Mouse (Mus musculus) forebrain, embryonic 11.5 days (tissue): Measurements from ENCODE around the gene Gm45208. TPM values are rescaled to one million over a fixed set of nuclear protein-coding genes. Genes with fewer than 3 reads are reported as not detected.

Experiments
- ATAC-seq: fragments of 200-750 bp; cut with Nextera tagmentation; replicated peaks from 2 replicates; pipeline ENCODE4 v1.8.0; 2017; ENCODE audit warnings: moderate TSS enrichment; ENCODE audit not compliant: low FRiP score
- DNase-seq: peaks from one replicate; pipeline ENCODE4 v3.0.0-alpha.2; 2017; ENCODE audit warnings: low spot score
- H3K27ac ChIP-seq: fragments of 300-500 bp; sonication (generic); 2 replicates; pipeline ENCODE4 v1.5.1; 2014; ENCODE audit warnings: low read depth, low read length
- H3K27me3 ChIP-seq: fragments of 300-500 bp; sonication (generic); 2 replicates; pipeline ENCODE4 v1.6.1; 2014; ENCODE audit warnings: mild to moderate bottlenecking, low read length, mixed read lengths; ENCODE audit not compliant: control insufficient read depth, insufficient read depth
- H3K36me3 ChIP-seq: fragments of 300-500 bp; sonication (generic); 2 replicates; pipeline ENCODE4 v1.6.1; 2014; ENCODE audit warnings: mild to moderate bottlenecking, low read length, moderate library complexity, mixed read lengths; ENCODE audit not compliant: control insufficient read depth, insufficient read depth
- H3K4me1 ChIP-seq: fragments of 300-500 bp; sonication (generic); replicated peaks from 2 replicates; pipeline ENCODE4 v1.6.1; 2014; ENCODE audit warnings: low read length, mixed read lengths; ENCODE audit not compliant: control insufficient read depth, insufficient read depth
- H3K4me2 ChIP-seq: fragments of 300-500 bp; sonication (generic); 2 replicates; pipeline ENCODE4 v1.6.1; 2014; ENCODE audit warnings: low read depth, mild to moderate bottlenecking, low read length, moderate library complexity, mixed read lengths; ENCODE audit not compliant: severe bottlenecking
- H3K4me3 ChIP-seq: fragments of 300-500 bp; sonication (generic); 2 replicates; pipeline ENCODE4 v1.5.1; 2014; ENCODE audit warnings: low read depth, low read length
- H3K9ac ChIP-seq: fragments of 300-500 bp; sonication (generic); 2 replicates; pipeline ENCODE4 v1.6.1; 2014; ENCODE audit warnings: low read length
- H3K9me3 ChIP-seq: fragments of 300-500 bp; sonication (generic); 2 replicates; pipeline ENCODE4 v1.6.1; 2016; ENCODE audit warnings: low read length, mixed read lengths; ENCODE audit not compliant: control insufficient read depth
- WGBS: fragments of 180-500 bp; shearing (Covaris S2); extraction: QIAGEN DNeasy Blood & Tissue Kit; methylation state at CpG from one replicate; pipeline ENCODE4 v1.1.7; 2014; 5-methylcytosine and 5-hydroxymethylcytosine counted together
- polyA plus RNA-seq: library from polyadenylated mRNA; unstranded; fragments of >200 nt; fragmentation: Nextera tagmentation; extraction: Ambion mirVana; gene quantifications from 2 replicates; pipeline ENCODE4 v1.2.1, GENCODE M21; 2014

Gene Gm45208
- polyA plus RNA-seq, 1 experiment from 2014 or later = not detected

DNA sequence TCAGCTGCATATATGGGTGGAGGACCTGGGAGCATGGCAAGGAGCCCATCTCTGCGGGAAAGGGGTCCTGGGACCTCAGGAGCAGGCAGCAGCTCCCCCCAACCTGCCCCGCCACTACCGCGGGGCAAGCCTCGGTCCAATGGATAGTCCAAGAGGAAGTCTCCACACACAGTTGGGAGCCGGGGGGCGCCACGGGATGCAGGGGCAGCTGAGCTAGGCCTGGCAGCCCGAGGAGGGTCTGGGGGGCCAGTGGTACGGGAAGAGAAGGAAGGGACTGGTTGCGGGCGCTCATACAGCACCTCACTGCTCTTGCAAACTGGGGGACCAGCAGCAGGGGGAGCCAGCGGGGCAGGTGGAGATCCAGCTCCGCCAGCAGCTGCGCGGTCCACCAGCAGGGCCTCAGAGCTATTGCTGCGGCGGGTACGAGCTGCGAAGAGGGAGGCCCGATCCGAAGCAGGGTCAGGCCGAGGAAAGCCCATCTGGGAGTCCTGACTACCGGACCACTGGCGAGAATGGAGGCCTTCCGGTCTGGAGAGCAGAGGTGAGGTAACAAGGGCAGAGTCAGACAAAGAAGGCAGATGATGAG is 11.6 kb downstream of the Gm45208 start:
- no peaks in the 10 kb centered on the region for H3K36me3 ChIP-seq
- H3K9me3 ChIP-seq = no peaks in the 10 kb centered on the region
- DNase-seq = peak; percentile 80
- ATAC-seq = peak; percentile 24; the same call in 1 of the 2 replicates
- no peaks in the 10 kb centered on the region for H3K4me1 ChIP-seq
- no peak overlapping the region for H3K9ac ChIP-seq
- 28% methylated on average over 26 of the region's 26 CpGs for WGBS
- no peak overlapping the region for H3K4me3 ChIP-seq
- H3K27ac ChIP-seq = no peak overlapping the region
- H3K4me2 ChIP-seq = no peak overlapping the region
- no peaks in the 10 kb centered on the region for H3K27me3 ChIP-seq

DNA sequence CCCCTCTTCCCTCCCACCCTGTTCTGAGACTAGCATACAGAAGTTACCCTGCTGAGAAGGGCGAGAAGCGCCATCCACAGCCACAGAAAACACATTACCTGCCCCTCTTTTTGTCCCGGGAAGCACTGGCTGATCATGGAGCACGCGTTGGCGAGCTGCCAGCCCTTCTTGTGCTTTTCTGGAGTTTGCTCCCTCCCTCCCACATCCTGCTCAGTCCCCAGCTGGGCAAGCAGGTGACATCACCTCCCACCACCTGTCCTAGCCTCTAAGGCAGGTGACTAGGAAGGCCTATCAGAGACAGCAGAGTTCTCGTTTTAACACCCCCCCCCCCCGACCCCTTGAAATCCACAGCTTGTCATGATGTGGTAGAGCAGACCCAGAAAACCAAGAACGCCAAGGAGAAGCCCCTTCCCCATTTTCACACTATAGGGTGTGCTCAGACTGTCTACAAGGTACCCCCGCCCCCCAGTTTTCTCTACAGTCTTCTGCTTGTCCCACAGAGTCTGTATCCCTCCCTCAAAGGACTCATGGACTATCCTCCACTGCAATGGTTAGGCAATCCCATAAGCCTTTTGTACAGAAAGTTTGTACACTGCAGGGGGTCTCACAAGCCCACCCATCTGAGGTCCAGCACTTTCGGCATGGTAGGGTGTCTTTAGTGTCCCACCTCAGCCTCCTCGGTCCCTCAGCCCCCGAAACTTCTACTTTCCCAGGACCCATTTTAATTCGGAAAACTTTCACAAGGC is 17.5 kb downstream of the Gm45208 start:
- Histone ChIP-seq H3K27me3 (no peaks in the 10 kb centered on the region), H3K4me3 (no peak overlapping the region), H3K4me2 (no peak overlapping the region), H3K4me1 (no peaks in the 10 kb centered on the region), H3K27ac (no peak overlapping the region), H3K9ac (no peak overlapping the region), H3K9me3 (no peaks in the 10 kb centered on the region), H3K36me3 (no peaks in the 10 kb centered on the region)
- ATAC-seq = no peak
- no peak for DNase-seq
- WGBS = 78% methylated on average over 14 of the region's 14 CpGs

DNA sequence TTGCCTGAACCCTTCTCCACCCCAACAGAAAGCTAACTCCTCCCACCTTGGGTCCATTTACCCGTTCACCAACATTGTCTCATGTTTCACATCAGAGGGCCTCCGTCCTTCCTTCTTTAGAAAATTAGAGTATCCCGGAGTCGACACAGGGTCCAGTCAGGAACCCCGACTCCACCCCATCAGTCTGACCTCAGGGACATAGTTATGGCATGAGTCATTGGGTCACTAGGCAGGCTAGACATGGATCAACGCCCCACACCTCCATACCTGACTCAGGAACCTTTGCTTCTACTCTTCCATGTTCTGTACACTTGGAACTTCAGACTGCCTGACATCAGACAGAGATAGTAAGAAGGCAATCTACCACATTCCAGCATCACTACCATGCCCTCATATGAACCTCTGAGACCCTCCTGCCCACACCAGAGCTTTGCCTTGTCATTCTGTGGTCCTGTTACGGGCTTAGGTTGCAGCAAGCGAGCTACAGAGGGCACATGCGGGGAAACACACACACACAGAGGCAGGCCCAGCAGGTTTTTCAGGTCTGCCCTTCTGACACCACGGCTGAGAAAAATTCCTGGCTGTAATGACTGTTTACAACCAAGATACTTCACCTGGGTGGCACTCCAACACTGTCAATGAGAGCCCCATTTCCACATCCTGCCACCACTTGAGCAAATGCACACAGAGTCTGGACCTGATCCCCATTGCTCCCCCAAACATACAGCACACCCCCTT is 18.2 kb downstream of the Gm45208 start:
- Histone ChIP-seq H3K27ac (no peak overlapping the region), H3K4me3 (no peak overlapping the region), H3K9me3 (no peaks in the 10 kb centered on the region), H3K4me1 (no peaks in the 10 kb centered on the region), H3K36me3 (no peaks in the 10 kb centered on the region), H3K9ac (no peak overlapping the region), H3K4me2 (no peak overlapping the region), H3K27me3 (no peaks in the 10 kb centered on the region)
- WGBS = 78% methylated on average over 10 of the region's 10 CpGs
- no peak for DNase-seq
- ATAC-seq = no peak

DNA sequence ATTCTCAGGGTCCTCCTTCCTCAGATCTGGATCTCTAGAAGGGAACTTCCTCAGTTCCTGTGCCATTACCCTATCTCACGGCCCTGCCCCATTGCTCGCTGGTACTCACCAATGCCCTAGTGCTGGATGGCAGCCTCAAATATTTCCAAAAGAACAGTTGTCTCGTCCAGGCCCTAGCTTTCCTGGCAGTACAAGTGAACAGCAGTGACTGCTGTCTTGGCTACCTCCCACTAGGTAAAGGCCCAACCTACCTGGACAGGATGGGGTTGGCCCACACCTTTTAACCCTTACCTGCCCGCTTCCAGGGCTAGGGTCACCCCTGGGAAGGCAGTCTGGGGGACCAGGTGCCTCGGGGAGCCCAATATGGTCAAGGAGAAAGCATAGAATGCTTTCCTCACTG is 19.1 kb downstream of the Gm45208 start:
- Histone ChIP-seq H3K27ac (no peak overlapping the region), H3K4me1 (no peaks in the 10 kb centered on the region), H3K9me3 (no peaks in the 10 kb centered on the region), H3K4me3 (no peak overlapping the region), H3K36me3 (no peaks in the 10 kb centered on the region), H3K27me3 (no peaks in the 10 kb centered on the region), H3K4me2 (no peak overlapping the region), H3K9ac (no peak overlapping the region)
- no peak for ATAC-seq
- DNase-seq = no peak
- WGBS = 82% methylated on average over 5 of the region's 5 CpGs

DNA sequence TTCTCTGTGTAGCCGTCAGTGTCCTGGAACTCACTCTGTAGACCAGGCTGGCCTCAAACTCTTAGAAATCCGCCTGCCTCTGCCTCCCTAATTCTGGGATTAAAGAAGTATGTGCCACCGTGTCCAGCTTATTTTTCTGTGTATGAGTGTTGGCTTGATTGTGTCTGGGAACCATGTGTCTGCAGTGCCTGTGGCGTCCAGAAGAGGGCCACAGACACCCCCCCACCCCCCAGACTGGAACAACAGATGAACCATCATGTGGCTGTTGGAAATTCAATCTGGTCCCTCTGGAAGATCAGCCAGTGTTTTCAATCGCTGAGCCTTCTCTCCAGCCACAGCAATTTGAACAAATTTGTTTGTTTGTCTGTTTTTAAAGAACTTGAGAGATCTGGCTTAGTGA is 21.4 kb downstream of the Gm45208 start:
- no peaks in the 10 kb centered on the region for H3K4me1 ChIP-seq
- ATAC-seq (no peak), DNase-seq (no peak)
- no peaks in the 10 kb centered on the region for H3K9me3 ChIP-seq
- H3K4me2 ChIP-seq = no peak overlapping the region
- no peaks in the 10 kb centered on the region for H3K27me3 ChIP-seq
- H3K27ac ChIP-seq = no peak overlapping the region
- H3K9ac ChIP-seq = no peak overlapping the region
- H3K4me3 ChIP-seq = no peak overlapping the region
- WGBS = 54% methylated on average over 5 of the region's 5 CpGs
- H3K36me3 ChIP-seq = no peaks in the 10 kb centered on the region

DNA sequence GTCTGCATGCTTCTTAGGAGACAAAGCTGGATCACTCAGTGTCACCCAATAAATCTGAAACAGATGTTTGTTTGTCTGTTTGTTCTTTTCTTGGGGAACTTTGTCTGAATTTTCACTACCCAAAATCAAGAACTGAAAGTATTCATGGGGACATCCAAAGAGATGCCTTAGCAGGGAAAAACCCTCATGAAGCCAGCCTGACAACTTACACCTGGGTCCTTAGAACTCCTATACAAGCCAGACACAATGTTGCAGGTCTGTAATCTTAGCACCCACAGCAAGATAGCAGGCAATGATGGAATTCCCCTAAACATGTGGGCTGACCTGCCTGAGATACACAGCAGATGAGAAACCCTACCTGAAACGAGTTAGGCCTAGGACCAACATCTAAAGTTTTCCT is 22.9 kb downstream of the Gm45208 start:
- H3K27me3 ChIP-seq = no peaks in the 10 kb centered on the region
- no peaks in the 10 kb centered on the region for H3K36me3 ChIP-seq
- no peak overlapping the region for H3K4me2 ChIP-seq
- WGBS = 100% methylated on average over 1 of the region's 1 CpGs
- DNase-seq (no peak), ATAC-seq (no peak)
- no peak overlapping the region for H3K9ac ChIP-seq
- H3K27ac ChIP-seq = no peak overlapping the region
- H3K4me1 ChIP-seq = no peaks in the 10 kb centered on the region
- no peaks in the 10 kb centered on the region for H3K9me3 ChIP-seq
- H3K4me3 ChIP-seq = no peak overlapping the region

DNA sequence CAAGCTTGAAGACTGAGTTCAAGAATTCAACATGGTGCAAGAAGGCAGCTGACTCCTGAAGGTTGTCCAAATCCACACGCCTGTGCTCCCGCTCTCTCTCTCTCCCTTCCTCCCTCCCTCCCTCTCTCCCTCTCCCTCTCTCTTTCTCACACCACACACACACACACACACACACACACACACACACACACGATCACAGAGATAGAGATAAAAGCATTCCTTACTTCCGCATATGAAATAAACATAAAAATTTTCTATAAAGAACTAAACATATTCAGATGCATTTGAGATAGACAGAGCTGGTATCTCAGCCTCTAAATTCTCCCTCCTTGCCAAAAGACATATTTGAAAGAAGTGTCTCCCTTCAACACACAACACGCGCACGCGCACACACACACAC is 23.4 kb downstream of the Gm45208 start:
- H3K4me1 ChIP-seq = no peaks in the 10 kb centered on the region
- H3K36me3 ChIP-seq = no peaks in the 10 kb centered on the region
- ATAC-seq = no peak
- no peak overlapping the region for H3K4me2 ChIP-seq
- no peak overlapping the region for H3K9ac ChIP-seq
- H3K9me3 ChIP-seq = no peaks in the 10 kb centered on the region
- WGBS = 90% methylated on average over 8 of the region's 8 CpGs
- no peaks in the 10 kb centered on the region for H3K27me3 ChIP-seq
- H3K27ac ChIP-seq = no peak overlapping the region
- DNase-seq = no peak
- no peak overlapping the region for H3K4me3 ChIP-seq

DNA sequence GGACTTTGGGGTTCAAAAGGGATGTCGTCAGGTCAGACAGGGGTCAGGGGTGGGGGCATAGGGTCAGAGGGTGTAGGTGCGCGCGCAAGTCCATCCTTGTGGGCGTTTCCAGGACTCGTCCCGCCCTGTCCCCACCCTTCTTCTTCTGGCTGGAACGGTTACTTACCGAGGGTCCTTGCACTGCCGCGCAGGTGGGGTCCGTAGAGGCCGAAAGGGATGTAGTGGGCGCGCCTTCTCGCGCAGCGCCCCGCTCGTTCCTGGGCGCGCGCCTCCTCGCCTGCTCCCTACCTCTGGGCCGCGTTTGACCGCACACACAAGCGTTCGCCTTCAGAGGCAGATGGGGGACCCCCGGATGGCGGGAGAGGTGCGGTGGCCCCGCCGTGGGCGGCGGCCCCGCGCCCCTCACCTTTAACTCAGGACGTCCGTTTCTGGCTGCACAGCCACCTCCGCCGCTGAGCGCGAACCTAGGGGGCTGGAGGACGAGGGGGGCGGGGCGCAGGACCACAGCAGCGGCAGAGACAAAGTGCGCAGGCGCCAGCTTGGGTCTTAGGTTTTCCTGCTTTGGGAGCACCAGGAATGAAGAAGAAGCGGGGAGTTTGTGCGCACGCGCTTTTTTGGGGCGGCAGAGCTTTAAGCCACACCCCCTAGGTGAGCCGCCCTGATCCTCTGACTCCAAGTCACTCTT is 28.5 kb downstream of the Gm45208 start, which contains the start of gene Ccdc120:
Gene Ccdc120 (minus strand): TSS at position 474 of the 685 bp plus-strand sequence.
- H3K36me3 ChIP-seq = no peaks in the 10 kb centered on the region
- peak within 1 kb of the TSS; percentile 55 for H3K4me3 ChIP-seq
- ATAC-seq (peak; percentile 85), DNase-seq (peak; percentile 88)
- H3K9me3 ChIP-seq = no peaks in the 10 kb centered on the region
- 10% methylated on average over 41 of the region's 56 CpGs for WGBS
- peak within 1 kb of the TSS; percentile 72 for H3K9ac ChIP-seq
- peak within 1 kb of the TSS; percentile 53 for H3K4me2 ChIP-seq
- H3K27ac ChIP-seq = no peak within 1 kb of the TSS
- H3K27me3 ChIP-seq = no peaks in the 10 kb centered on the region
- no peaks in the 10 kb centered on the region for H3K4me1 ChIP-seq
